Mouse (Mus musculus): Measurements from ENCODE around the gene Ms4a4c.

- TF ChIP-seq RCOR1 (conservative IDR thresholded peaks at IDR 0.05; ENCODE audit: low read depth, low read length) (no peak), CTCF (conservative IDR thresholded peaks at IDR 0.05 in 1 of 2, IDR thresholded peaks at IDR 0.05 in 1 of 2; ENCODE audit: low read depth in 2 of 2, low read length in 2 of 2) (peak in 1 of 2 experiments; percentile 74; a peak in 3 of 4 replicates), ZNF384 (IDR thresholded peaks at IDR 0.05; ENCODE audit: low read depth, low read length) (no peak), NELFE (IDR thresholded peaks at IDR 0.05; ENCODE audit: low read depth, low read length) (no peak), JUND (conservative IDR thresholded peaks at IDR 0.05; ENCODE audit: low read depth, low read length) (no peak), EP300 (IDR thresholded peaks at IDR 0.05; ENCODE audit: low read length) (no peak), USF2 (conservative IDR thresholded peaks at IDR 0.05; ENCODE audit: low read depth, low read length) (no peak)
Observed at GRCm38 (mm10) chr19:11360106-11360505, 44.5 kb upstream of the Ms4a4c start.
